Mouse (Mus musculus): Measurements from ENCODE around the gene Cdca4.

Gene Cdca4

GRCm38 (mm10) chr12:112801864-112802846, 27.1 kb downstream of the Cdca4 start, which contains the start of gene Ahnak2:
Ahnak2 (minus strand) TSS chr12:112802657.
- CTCF ChIA-PET, result no interaction called here

GRCm38 (mm10) chr12:112800476-112800875, 28.7 kb downstream of the Cdca4 start:
- CTCF ChIA-PET, result interaction anchor here (1.2 kb wide), 1 partner anchor 53 kb away, joined by 5 read pairs; no protein-coding TSS in a partner anchor

GRCm38 (mm10) chr12:112799237-112799970, 29.8 kb downstream of the Cdca4 start:
- CTCF ChIA-PET, result interaction anchor here (1.2 kb wide), 1 partner anchor 52 kb away, joined by 5 read pairs; no protein-coding TSS in a partner anchor

- CTCF ChIA-PET, result no interaction called here
These were observed 30.5 kb downstream of the Cdca4 start for GRCm38 (mm10) chr12:112798716-112799115.

DNA sequence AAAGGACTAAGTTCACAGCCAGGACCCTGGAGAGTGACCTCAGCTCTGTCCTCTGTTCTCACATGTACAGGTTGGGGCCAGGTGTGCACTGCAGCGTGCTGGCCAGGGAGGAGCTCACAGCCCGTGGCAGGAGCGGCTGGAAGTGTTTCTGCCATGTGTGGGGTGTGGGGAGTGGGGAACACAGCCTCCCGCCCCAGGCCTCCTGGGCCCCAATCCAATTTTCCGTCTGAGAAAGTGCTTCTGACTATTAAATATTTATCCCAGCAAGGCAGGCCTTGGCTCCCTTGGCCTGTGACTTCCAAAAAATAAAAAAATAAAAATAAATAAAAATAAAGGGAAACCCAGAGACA, 30.9 kb downstream of the Cdca4 start:
- CTCF ChIA-PET, result no interaction called here

- CTCF ChIA-PET, result no interaction called here
These were observed 31.4 kb downstream of the Cdca4 start for GRCm38 (mm10) chr12:112797672-112798331.

DNA sequence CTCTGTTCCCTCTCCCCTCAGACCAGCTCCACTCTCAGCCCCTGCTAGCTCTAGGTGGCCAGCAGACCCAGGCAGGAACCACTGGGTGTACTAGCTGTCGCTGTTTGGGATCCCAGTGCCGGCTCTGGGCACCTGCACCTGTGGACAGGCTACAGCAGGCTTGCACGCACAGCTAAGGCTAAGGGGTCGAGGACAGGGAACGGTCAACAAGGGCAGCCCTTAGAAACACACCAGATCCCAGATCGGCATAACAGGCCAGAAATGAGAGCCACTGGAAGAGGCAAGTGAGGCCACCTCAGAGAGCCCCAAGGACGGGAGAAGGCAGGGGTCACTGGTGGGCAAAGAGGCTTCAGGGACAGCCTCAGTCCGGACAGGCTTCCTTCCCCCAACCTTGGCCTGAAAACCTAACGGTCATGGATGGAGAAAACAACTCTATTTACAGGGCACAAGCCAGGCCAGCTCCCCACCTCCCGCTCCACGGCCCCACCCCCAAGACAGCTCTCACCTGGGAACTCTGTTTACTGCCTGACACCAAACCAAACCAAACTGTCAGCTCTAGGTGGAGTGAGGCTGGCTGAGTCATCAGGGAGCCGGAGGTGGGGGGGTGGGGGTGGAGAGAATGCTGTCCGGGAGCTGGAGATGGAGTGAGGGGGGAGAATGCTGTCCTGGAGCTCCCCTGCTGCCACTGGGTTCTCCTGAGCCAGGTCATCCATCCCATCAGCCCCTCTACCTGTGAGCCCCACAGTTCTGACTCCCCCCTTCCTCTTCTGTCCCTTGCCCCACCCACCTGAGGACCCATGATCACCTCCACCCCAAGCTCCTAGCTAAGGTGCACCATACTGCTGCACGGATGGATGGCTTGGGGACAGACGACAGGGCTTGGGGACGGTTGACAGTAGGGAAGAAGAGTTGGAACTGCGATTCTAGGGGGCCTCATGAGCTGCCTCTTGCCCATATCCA, 32.4 kb downstream of the Cdca4 start:
- CTCF ChIA-PET, result interaction anchor here (0.6 kb wide), 1 partner anchor 1609 kb away, joined by 3 read pairs; no protein-coding TSS in a partner anchor

- CTCF ChIA-PET, result no interaction called here
These were observed 33.6 kb downstream of the Cdca4 start for GRCm38 (mm10) chr12:112795466-112796104.

GRCm38 (mm10) chr12:112794998-112795397, 34.2 kb downstream of the Cdca4 start:
- CTCF ChIA-PET, result no interaction called here

- CTCF ChIA-PET, result no interaction called here
These were observed 34.8 kb downstream of the Cdca4 start for GRCm38 (mm10) chr12:112794356-112794816.

DNA sequence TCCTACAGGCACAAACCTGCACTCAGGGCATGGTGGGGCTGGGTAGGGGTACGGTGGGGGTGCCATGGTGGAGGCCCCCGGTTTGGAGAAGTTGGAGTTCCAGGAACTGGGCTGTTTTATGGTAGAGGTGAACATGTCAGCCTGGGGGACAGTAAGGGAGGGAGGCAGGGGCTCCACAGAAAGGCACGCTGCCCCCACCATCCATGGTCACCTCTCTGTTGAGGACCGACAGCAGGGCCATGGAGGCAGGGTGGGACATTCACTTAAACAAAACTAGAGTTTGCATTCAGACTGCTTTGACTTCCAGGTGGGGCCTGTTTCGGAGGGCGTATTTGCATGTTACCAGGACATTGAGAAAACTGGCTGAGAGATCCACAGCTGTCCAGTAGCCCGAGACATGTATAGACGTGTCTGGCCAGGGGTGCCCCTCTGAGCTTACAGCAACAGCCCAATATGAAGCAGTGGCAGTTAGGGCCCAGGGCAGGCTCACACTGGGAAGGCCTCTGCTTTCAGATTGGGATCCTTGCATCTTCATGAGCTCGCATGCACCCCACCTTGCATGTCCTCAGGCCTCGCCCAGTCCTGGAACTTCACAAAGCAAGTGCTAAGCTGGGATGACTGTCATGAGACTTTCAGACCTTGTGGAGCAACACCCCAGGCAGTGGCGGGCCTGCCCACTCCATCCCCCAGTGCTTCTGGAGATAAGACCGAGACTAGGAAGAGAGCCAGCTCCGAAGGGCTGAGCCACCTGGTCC, 35.4 kb downstream of the Cdca4 start:
- CTCF ChIA-PET, result no interaction called here

- CTCF ChIA-PET, result no interaction called here
These were observed 38.2 kb downstream of the Cdca4 start for GRCm38 (mm10) chr12:112791026-112791425.

GRCm38 (mm10) chr12:112774481-112774880, 54.7 kb downstream of the Cdca4 start:
- CTCF ChIA-PET, result no interaction called here

- CTCF ChIA-PET, result no interaction called here
These were observed 55.2 kb downstream of the Cdca4 start for GRCm38 (mm10) chr12:112774026-112774425.

DNA sequence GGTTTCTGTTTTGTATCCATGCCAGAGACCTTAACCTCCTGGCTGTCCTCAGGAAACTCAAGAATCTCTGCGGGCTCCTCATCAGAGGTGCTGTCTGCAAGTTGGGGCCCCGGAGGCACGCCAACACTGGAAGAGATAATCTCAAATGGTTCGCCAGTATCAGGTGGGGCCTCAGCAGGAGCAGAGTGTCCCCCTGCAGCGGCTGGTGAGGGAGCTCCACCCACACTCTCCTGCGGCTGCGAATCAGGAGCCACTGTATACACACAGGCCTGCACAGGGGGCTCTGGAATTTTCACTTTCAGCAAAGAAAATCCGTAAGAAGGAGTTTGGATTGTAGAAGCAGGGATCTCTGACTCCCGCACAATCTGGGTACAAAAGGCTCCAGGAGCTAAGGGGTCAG, 55.9 kb downstream of the Cdca4 start:
- CTCF ChIA-PET, result no interaction called here

DNA sequence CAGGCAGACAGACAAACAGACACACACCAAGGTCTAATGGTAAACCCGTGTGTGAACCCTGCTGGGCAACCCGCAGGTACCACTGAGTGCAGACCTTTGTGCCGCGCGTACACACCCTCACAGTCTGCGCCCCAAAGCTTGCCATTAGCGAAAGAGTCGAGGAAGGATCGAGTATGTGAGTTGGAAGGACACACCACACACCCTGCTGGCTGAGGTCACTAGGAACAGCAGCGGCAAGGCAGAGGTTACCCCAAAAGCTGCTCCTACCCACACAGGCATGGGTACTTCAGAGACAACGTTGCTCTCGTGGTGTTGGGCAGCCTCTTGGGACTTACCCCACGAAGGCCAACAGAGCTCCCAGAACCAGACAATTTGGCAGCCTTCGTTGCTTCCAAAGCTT, 56.9 kb downstream of the Cdca4 start:
- CTCF ChIA-PET, result no interaction called here

DNA sequence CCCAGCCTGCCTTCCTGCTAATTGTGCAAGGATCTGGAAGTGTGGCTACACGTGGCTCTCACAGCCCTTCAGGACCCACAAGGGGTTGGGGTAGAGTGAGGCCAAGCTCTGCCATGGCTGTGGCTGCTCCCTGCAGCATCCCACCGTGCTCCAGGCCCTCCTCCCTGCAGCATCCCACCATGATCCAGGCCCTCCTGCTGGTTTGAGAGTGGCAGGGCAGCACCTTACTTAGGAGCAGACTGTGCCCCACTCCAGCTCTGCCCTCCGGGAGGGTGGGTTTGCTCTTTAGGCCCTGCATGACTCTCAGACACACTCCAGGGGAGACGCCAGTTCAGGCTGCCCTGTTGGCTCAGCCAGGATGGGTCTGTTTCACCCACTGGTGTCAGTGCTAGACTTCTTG, 58.8 kb downstream of the Cdca4 start:
- CTCF ChIA-PET, result no interaction called here

All from spleen, embryonic (tissue).